Mouse (Mus musculus) CD8-positive naive resting alpha-beta T cell, adult 57 days (primary cell): ENCODE data around the gene Irak3. TPM values are rescaled to one million over a fixed set of nuclear protein-coding genes. Genes with fewer than 3 reads are reported as not detected.

Experiments
- total RNA-seq: library from RNA; stranded (reverse); gene quantifications from one replicate; pipeline ENCODE4 v1.2.4, GENCODE M21; 2023

Irak3 gene
- total RNA-seq, result 7.3 TPM

GRCm38 (mm10) chr10:120201961-120202402, at the start of gene Irak3:
Irak3 (minus strand) TSS chr10:120202130.

GRCm38 (mm10) chr10:120226871-120227661, 25.1 kb upstream of the Irak3 start, which contains the start of gene Llph:
Llph (plus strand) TSS chr10:120227070.

GRCm38 (mm10) chr10:120201131-120201921, 604 bp downstream of the Irak3 start, which contains the start of gene Tmbim4:
Tmbim4 (plus strand) TSS chr10:120201590.

GRCm38 (mm10) chr10:120112507-120113396, 89.2 kb downstream of the Irak3 start, which contains the start of gene Helb:
Helb (minus strand) TSS chr10:120112987.

Other genes starting within 250 kb of the Irak3 start
- gene Helb, start 89.1 kb downstream of the Irak3 start, total RNA-seq, result 43.6 TPM
- gene Tmbim4, start 540 bp downstream of the Irak3 start, total RNA-seq, result 39.4 TPM
- gene Llph, start 24.9 kb upstream of the Irak3 start, total RNA-seq, result 38.8 TPM